Mouse (Mus musculus): Measurements from ENCODE around the gene Sap25.
A peak's percentile ranks its signal among the peaks of the same experiment; 100 is the strongest.
"Not testable (repeated sequence)": the region's sequence is repeated elsewhere in the genome, so short reads cannot be mapped to it uniquely, and the experiment has no call there.

The Sap25 gene

GRCm38 (mm10) chr5:137641054-137641453 is at the start of gene Sap25:
Gene Sap25 (plus strand): TSS chr5:137641334.
- peak; percentile 24 to 45 for DNase-seq (ENCODE audit: low read depth in 2 of 2, low spot score in 2 of 2)

- DNase-seq (ENCODE audit: low read depth in 2 of 2, low spot score in 2 of 2), result no peak
Measured at GRCm38 (mm10) chr5:137595921-137596320, 45.2 kb upstream of the Sap25 start.

- DNase-seq (ENCODE audit: low read depth in 2 of 2, low spot score in 2 of 2), result peak; percentile 35
Measured at GRCm38 (mm10) chr5:137596601-137597261, 44.4 kb upstream of the Sap25 start.

- no peak for DNase-seq (ENCODE audit: low read depth in 2 of 2, low spot score in 2 of 2)
Measured at GRCm38 (mm10) chr5:137597625-137598024, 43.5 kb upstream of the Sap25 start.

- no peak for DNase-seq (ENCODE audit: low read depth in 2 of 2, low spot score in 2 of 2)
Measured at GRCm38 (mm10) chr5:137598100-137598826, 42.9 kb upstream of the Sap25 start.

GRCm38 (mm10) chr5:137599600-137599999 is 41.5 kb upstream of the Sap25 start:
- no peak for DNase-seq (ENCODE audit: low read depth in 2 of 2, low spot score in 2 of 2)

GRCm38 (mm10) chr5:137600281-137600618 is 40.9 kb upstream of the Sap25 start:
- no peak for DNase-seq (ENCODE audit: low read depth in 2 of 2, low spot score in 2 of 2)

GRCm38 (mm10) chr5:137600619-137601364 is 40.3 kb upstream of the Sap25 start, which contains the start of gene Mospd3:
Gene Mospd3 (minus strand): TSS chr5:137601058.
- DNase-seq (ENCODE audit: low read depth in 2 of 2, low spot score in 2 of 2), result peak; percentile 89 to 95

- no peak for DNase-seq (ENCODE audit: low read depth in 2 of 2, low spot score in 2 of 2)
Measured at GRCm38 (mm10) chr5:137601365-137601729, 39.8 kb upstream of the Sap25 start.

GRCm38 (mm10) chr5:137607860-137608653 is 33.1 kb upstream of the Sap25 start:
- no peak for DNase-seq (ENCODE audit: low read depth in 2 of 2, low spot score in 2 of 2)

- DNase-seq (ENCODE audit: low read depth in 2 of 2, low spot score in 2 of 2), result no peak
Measured at GRCm38 (mm10) chr5:137608654-137609190, 32.4 kb upstream of the Sap25 start.

- DNase-seq (ENCODE audit: low read depth in 2 of 2, low spot score in 2 of 2), result no peak
Measured at GRCm38 (mm10) chr5:137609292-137609691, 31.8 kb upstream of the Sap25 start.

- DNase-seq (ENCODE audit: low read depth in 2 of 2, low spot score in 2 of 2), result no peak
Measured at GRCm38 (mm10) chr5:137610056-137610455, 31.1 kb upstream of the Sap25 start.

- no peak for DNase-seq (ENCODE audit: low read depth in 2 of 2, low spot score in 2 of 2)
Measured at GRCm38 (mm10) chr5:137610548-137611244, 30.4 kb upstream of the Sap25 start.

GRCm38 (mm10) chr5:137611245-137611602 is 29.9 kb upstream of the Sap25 start:
- DNase-seq (ENCODE audit: low read depth in 2 of 2, low spot score in 2 of 2), result no peak

GRCm38 (mm10) chr5:137613076-137613475 is 28.1 kb upstream of the Sap25 start:
- DNase-seq (ENCODE audit: low read depth in 2 of 2, low spot score in 2 of 2), result no peak

GRCm38 (mm10) chr5:137613550-137613949 is 27.6 kb upstream of the Sap25 start, which contains the start of gene Pcolce:
Gene Pcolce (minus strand): TSS chr5:137613784.
- DNase-seq (ENCODE audit: low read depth in 2 of 2, low spot score in 2 of 2), result no peak

- not testable (repeated sequence) for DNase-seq (ENCODE audit: low read depth in 2 of 2, low spot score in 2 of 2)
Measured at GRCm38 (mm10) chr5:137614921-137615320, 26.2 kb upstream of the Sap25 start.

- DNase-seq (ENCODE audit: low read depth in 2 of 2, low spot score in 2 of 2), result no peak
Measured at GRCm38 (mm10) chr5:137615347-137615746, 25.8 kb upstream of the Sap25 start.

GRCm38 (mm10) chr5:137623937-137624530 is 17.1 kb upstream of the Sap25 start:
- no peak for DNase-seq (ENCODE audit: low read depth in 2 of 2, low spot score in 2 of 2)
